Mouse (Mus musculus) frontal cortex, postnatal 10 days (tissue): ENCODE data around the gene Gm4070.
"Not testable (repeated sequence)": the region's sequence is repeated elsewhere in the genome, so short reads cannot be mapped to it uniquely, and the experiment has no call there.

ENCODE experiments used
- DNase-seq, 2 experiments: peaks; one replicate each; pipeline ENCODE4 v3.0.0; 2022; ENCODE audit warnings: low spot score in 2 of 2, mixed read lengths in 1 of 2

Gene Gm4070

DNA sequence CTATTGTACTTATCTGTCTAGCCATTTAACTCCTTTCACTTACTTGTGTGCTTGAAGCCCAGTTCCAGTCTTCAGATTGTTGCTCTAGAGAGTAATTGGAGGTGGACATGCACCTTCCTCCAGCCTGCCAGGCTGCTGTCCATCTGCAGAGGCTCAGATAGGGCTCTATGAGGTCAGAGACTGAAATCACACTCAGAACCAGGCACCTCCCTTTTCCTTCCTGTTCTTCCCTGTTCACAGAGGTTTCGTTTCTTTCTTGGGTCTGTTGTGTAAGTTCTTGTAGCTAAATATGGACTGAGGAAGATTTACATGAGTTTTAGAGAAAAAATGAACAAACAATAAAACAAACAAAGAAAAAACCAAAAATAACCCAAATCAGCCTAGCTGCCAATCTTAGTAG is at the start of gene Gm4070:
Gene Gm4070 (minus strand): TSS at position 156 of the 400 bp plus-strand sequence.
- not testable (repeated sequence) for DNase-seq

DNA sequence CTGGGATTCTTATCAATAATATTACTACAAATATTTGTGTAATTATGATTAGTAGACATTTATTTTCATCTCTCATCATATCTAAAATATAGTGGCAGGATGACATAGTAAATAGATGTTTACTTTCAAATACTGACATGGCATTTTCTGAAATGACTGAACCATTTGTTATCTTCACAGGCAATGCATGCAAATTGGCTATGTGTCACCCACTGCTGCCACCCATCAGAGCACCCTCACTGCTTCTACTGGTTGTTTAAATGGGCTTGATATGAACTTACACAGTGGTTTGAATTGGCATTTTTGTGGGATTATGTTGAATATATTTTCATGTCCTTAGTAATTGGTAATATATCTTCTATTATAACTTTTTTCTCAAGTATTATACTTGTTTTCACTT is 773 bp upstream of the Gm4070 start:
- DNase-seq, result not testable (repeated sequence)

DNA sequence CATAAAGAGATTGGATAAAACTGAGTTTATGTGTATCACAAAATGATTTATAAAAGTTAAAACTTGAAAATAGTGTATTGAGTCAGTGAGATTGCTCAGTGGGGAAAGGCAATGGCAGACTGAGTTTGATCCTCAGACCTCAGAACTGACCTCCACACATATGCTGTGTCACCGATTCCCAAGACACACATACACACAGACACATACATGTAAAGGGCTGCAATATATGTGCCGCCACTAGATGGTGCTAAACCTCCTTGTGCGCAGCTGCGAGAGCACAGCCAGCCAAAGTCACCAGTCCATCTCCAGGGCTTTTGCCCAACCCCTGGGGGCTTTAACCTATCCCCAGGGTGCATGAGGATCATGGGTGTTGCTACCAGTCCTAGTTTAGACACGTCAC is 1.4 kb downstream of the Gm4070 start:
- DNase-seq, result not testable (repeated sequence)

DNA sequence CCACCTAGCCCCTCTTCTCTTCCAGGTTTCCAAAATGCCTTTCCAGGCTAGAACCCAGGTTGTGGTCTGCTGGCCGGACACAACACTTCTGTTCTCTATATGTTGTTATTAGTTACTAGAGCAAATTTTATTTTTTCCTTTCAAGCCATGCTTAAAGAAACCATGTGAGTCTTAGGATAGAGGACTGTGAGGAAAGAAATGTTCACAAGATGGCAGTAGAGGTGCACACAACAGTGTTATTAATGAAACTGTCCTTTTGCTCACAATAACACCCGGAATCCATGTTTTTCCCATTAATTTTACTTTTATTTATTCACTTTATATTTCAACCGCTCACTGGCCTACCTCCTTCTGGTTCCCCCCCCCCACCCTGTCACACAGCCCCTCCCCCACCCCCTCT is 8.5 kb downstream of the Gm4070 start:
- not testable (repeated sequence) for DNase-seq

DNA sequence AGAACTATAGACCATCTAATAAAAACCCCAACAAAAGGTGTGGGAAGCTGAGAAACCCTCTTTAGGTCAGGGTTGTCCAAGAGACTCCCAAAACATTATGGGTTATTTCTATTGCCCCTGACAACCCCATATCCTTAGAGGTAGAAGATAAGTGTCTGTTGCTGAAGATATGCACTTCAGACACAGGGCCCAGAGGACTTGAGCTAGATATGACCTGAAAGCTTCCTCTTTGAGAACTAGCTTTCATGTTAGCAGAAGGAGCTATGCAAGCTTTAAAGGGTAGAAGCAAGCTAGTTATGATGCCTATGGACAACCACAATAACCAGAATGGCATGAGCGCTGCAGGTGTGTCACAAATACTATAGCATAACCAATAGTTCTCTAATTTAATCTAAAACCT is 21.6 kb downstream of the Gm4070 start:
- not testable (repeated sequence) for DNase-seq

DNA sequence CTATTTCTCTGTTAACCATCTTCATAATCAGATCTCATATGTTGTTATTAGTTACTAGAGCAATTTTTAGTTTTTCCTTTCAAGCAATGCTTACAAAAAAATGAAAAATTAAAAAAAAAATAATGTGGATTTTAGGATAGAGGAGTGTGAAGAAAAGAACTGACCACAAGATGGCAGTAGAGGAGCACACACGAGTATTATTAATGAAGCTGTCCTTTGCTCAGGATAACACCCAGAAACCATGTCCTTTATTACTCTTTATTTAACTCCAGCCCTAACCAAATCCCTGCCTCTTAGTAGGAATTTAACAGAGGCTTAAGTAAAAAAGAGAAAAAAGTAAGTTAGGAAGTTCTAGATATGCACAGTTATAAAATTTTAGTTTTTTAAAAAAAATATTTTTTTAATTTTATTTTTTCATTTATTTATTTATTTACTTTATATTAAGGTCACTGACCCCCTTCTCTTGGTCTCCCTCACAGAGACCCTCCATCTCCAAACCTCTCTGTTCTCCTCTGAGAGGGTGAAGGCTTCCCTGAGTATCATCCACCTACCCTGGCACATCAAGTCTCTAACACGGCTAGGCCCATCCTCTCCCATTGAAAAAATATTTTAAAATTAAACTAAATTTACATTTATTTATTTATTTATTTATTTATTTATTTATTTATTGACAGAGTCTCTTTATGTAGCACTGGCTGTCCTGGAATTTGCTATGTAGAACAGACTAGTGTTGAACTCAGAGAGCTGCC is 70.0 kb downstream of the Gm4070 start:
- not testable (repeated sequence) for DNase-seq

DNA sequence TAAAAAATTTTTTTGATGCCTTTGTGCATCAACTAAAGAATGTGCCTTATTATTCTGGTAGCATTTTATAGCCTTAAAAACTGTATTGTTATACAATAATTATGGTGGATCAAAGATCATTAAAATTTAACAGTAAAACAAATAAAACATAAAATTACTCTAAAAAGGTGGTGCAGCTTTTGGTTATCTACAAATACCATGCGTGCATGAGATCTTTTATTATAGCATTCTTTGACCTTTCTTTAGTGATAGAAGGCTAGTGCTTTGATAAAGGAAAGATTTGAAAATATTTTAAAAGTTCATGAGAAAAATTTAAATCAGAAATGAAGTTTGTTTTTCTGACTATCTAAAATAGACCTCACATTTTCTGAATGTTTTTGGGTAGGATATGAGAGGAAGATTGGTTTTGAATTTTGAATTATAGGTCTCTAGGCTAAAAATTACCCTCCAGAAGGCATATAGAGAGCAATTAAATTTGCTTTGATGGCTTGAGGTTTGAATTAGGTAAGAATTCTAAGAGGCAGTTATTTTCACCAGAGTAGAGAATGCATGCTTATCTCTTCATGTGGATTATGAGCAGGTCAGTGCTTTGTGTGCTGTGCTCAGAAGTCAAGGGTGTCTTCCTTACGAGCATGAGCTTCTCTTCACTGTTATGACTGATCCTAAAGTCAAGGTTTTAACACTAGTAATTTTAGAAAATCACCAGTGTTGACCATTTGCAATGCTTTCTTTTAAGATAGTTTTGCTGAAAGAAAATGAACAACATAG is 73.9 kb downstream of the Gm4070 start:
- not testable (repeated sequence) for DNase-seq

DNA sequence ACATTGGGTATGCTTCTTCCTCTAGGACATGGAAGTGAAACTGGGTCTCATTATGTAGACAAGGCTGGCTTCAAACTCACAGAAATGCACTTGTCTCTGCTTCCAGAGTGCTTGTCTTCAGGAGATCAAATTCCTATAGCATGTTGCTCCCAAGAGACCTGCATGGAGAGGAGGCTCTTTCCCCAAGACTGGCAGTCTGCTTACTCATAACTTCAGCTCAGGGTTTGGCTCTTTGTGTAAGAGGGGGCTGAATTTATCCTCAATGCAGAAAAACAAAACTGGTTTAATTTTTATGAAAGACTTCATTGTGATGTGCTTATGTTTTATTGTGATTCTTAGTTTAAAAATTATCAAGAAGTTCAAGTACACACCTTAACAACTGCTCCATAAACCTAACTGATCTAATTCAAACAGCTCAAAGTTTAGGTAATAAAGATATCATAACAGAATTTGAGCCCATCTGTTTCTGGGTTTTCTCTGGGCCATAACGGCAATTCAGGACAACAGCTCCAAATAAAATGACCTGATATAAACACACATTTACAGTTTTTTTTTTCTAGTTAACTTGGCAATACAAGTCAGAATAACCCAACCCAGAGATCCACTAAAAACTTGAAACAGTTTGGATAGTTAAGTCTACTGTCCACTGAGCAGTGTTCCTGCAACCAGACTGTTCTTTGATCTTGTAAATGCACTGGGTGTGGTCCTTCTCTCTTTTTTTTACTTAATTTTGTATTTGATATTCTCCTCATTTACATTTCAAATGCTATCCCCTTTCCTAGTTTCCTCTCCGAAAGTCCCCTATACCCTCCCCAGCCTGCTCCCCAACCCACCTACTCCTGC is 97.8 kb downstream of the Gm4070 start:
- DNase-seq, result not testable (repeated sequence)
